Mouse (Mus musculus) liver, embryonic 16.5 days (tissue): ENCODE data around the gene Adprm. TPM values are rescaled to one million over a fixed set of nuclear protein-coding genes. Genes with fewer than 3 reads are reported as not detected.

Experiments used
- ATAC-seq: fragments of 200-750 bp; cut with Nextera tagmentation; 2 replicates; pipeline ENCODE4 v1.8.0; 2017; ENCODE audit warnings: low read depth, mild to moderate bottlenecking, moderate number of reproducible peaks, moderate library complexity
- H3K27ac ChIP-seq: fragments of 300-500 bp; sonication (generic); 2 replicates; pipeline ENCODE4 v1.5.1; 2014; ENCODE audit warnings: mild to moderate bottlenecking, low read length
- H3K27me3 ChIP-seq: fragments of 300-500 bp; sonication (generic); 2 replicates; pipeline ENCODE4 v1.6.1; 2014; ENCODE audit warnings: low read depth, low read length, mixed read lengths; ENCODE audit not compliant: control insufficient read depth, insufficient read depth
- H3K36me3 ChIP-seq: fragments of 300-500 bp; sonication (generic); 2 replicates; pipeline ENCODE4 v1.6.1; 2014; ENCODE audit warnings: mild to moderate bottlenecking; ENCODE audit not compliant: control insufficient read depth, insufficient read depth
- H3K4me1 ChIP-seq: fragments of 300-500 bp; sonication (generic); 2 replicates; pipeline ENCODE4 v1.6.1; 2014; ENCODE audit warnings: low read depth, low read length, mixed read lengths; ENCODE audit not compliant: control insufficient read depth
- H3K4me2 ChIP-seq: fragments of 300-500 bp; sonication (generic); 2 replicates; pipeline ENCODE4 v1.6.1; 2014; ENCODE audit warnings: low read depth, low read length, mixed read lengths
- H3K4me3 ChIP-seq: fragments of 300-500 bp; sonication (generic); 2 replicates; pipeline ENCODE4 v1.5.1; 2014; ENCODE audit warnings: low read depth, mild to moderate bottlenecking, low read length
- H3K9ac ChIP-seq: fragments of 300-500 bp; sonication (generic); 2 replicates; pipeline ENCODE4 v1.6.1; 2014; ENCODE audit warnings: low read depth, low read length
- H3K9me3 ChIP-seq: fragments of 300-500 bp; sonication (generic); replicated peaks from 2 replicates; pipeline ENCODE4 v1.6.1; 2016; ENCODE audit warnings: low read length; ENCODE audit not compliant: control insufficient read depth
- WGBS: fragments of 180-500 bp; shearing (Covaris S2); extraction: QIAGEN DNeasy Blood & Tissue Kit; methylation state at CpG from one replicate; pipeline ENCODE4 v1.1.7; 2014; ENCODE audit not compliant: insufficient replicate concordance; 5-methylcytosine and 5-hydroxymethylcytosine counted together
- polyA plus RNA-seq: library from polyadenylated mRNA; unstranded; fragments of >200 nt; fragmentation: Nextera tagmentation; extraction: Ambion mirVana; gene quantifications from 2 replicates; pipeline ENCODE4 v1.2.1, GENCODE M21; 2015

Gene Adprm
- polyA plus RNA-seq, 1 experiment from 2014 or later = 9.4 TPM

GRCm38 (mm10) chr11:67062726-67063125 lies 10.3 kb upstream of the Adprm start:
- Histone ChIP-seq H3K36me3 (peaks cover 17% of the 10 kb centered on the region), H3K27me3 (no peaks in the 10 kb centered on the region), H3K9ac (no peak overlapping the region), H3K4me3 (no peak overlapping the region), H3K9me3 (no peaks in the 10 kb centered on the region), H3K4me2 (no peak overlapping the region), H3K27ac (no peak overlapping the region), H3K4me1 (no peaks in the 10 kb centered on the region)
- ATAC-seq = no peak
- WGBS = 79% methylated on average over 3 of the region's 3 CpGs

GRCm38 (mm10) chr11:67061311-67061710 lies 8.9 kb upstream of the Adprm start:
- no peak overlapping the region for H3K9ac ChIP-seq
- H3K4me3 ChIP-seq = no peak overlapping the region
- H3K4me2 ChIP-seq = no peak overlapping the region
- 67% methylated on average over 2 of the region's 2 CpGs for WGBS
- no peak for ATAC-seq
- peaks cover 23% of the 10 kb centered on the region for H3K36me3 ChIP-seq
- no peaks in the 10 kb centered on the region for H3K4me1 ChIP-seq
- no peaks in the 10 kb centered on the region for H3K9me3 ChIP-seq
- H3K27me3 ChIP-seq = no peaks in the 10 kb centered on the region
- H3K27ac ChIP-seq = no peak overlapping the region

GRCm38 (mm10) chr11:67054754-67055365 lies 2.5 kb upstream of the Adprm start:
- Histone ChIP-seq H3K36me3 (peaks cover 14% of the 10 kb centered on the region), H3K27me3 (no peaks in the 10 kb centered on the region), H3K4me1 (peaks cover 12% of the 10 kb centered on the region), H3K4me3 (no peak overlapping the region), H3K9me3 (no peaks in the 10 kb centered on the region), H3K4me2 (no peak overlapping the region), H3K9ac (no peak overlapping the region), H3K27ac (no peak overlapping the region)
- no peak for ATAC-seq
- 68% methylated on average over 8 of the region's 8 CpGs for WGBS

GRCm38 (mm10) chr11:67051676-67052320 lies 596 bp downstream of the Adprm start:
- 12% methylated on average over 16 of the region's 16 CpGs for WGBS

GRCm38 (mm10) chr11:67049256-67049655 lies 3.1 kb downstream of the Adprm start:
- Histone ChIP-seq H3K9ac (no peak overlapping the region), H3K36me3 (no peaks in the 10 kb centered on the region), H3K9me3 (no peaks in the 10 kb centered on the region), H3K4me1 (peaks cover 12% of the 10 kb centered on the region), H3K27ac (no peak overlapping the region), H3K4me3 (no peak overlapping the region), H3K4me2 (no peak overlapping the region), H3K27me3 (no peaks in the 10 kb centered on the region)
- no peak for ATAC-seq
- 73% methylated on average over 3 of the region's 3 CpGs for WGBS

More at GRCm38 (mm10) chr11:67051676-67052320, 596 bp downstream of the Adprm start:
- peak; percentile 47; the same call in 1 of the 2 replicates for ATAC-seq
- H3K27ac ChIP-seq = peak overlapping the region; percentile 76
- peak overlapping the region; percentile 94 for H3K4me3 ChIP-seq
- peaks cover 6% of the 10 kb centered on the region; the same call in 1 of the 2 replicates for H3K36me3 ChIP-seq
- H3K4me1 ChIP-seq = peaks cover 12% of the 10 kb centered on the region
- no peaks in the 10 kb centered on the region for H3K27me3 ChIP-seq
- H3K9ac ChIP-seq = peak overlapping the region; percentile 85
- H3K4me2 ChIP-seq = peak overlapping the region; percentile 82
- H3K9me3 ChIP-seq = no peaks in the 10 kb centered on the region

- Histone ChIP-seq H3K4me2 (no peak overlapping the region), H3K36me3 (no peaks in the 10 kb centered on the region), H3K27me3 (no peaks in the 10 kb centered on the region), H3K4me1 (peaks cover 9% of the 10 kb centered on the region), H3K4me3 (no peak overlapping the region), H3K27ac (no peak overlapping the region), H3K9ac (no peak overlapping the region), H3K9me3 (no peaks in the 10 kb centered on the region)
- WGBS = 75% methylated on average over 8 of the region's 8 CpGs
- no peak for ATAC-seq
Observed at GRCm38 (mm10) chr11:67048496-67048895, 3.9 kb downstream of the Adprm start.

- H3K4me1 ChIP-seq = peaks cover 7% of the 10 kb centered on the region
- no peaks in the 10 kb centered on the region for H3K36me3 ChIP-seq
- H3K9ac ChIP-seq = no peak overlapping the region
- no peaks in the 10 kb centered on the region for H3K27me3 ChIP-seq
- no peak overlapping the region for H3K4me3 ChIP-seq
- no peaks in the 10 kb centered on the region for H3K9me3 ChIP-seq
- no peak overlapping the region for H3K4me2 ChIP-seq
- ATAC-seq = no peak
- no peak overlapping the region for H3K27ac ChIP-seq
- 63% methylated on average over 5 of the region's 5 CpGs for WGBS
Observed at GRCm38 (mm10) chr11:67047199-67047598, 5.2 kb downstream of the Adprm start.

GRCm38 (mm10) chr11:67044959-67045358 lies 7.4 kb downstream of the Adprm start:
- no peak overlapping the region for H3K9ac ChIP-seq
- no peaks in the 10 kb centered on the region for H3K27me3 ChIP-seq
- H3K36me3 ChIP-seq = peaks cover 5% of the 10 kb centered on the region
- H3K27ac ChIP-seq = peak overlapping the region; percentile 52; the same call in 1 of the 2 replicates
- ATAC-seq = peak; percentile 88
- H3K4me3 ChIP-seq = no peak overlapping the region
- no peak overlapping the region for H3K4me2 ChIP-seq
- peaks cover 3% of the 10 kb centered on the region; the same call in 1 of the 2 replicates for H3K4me1 ChIP-seq
- H3K9me3 ChIP-seq = no peaks in the 10 kb centered on the region
- 58% methylated on average over 6 of the region's 6 CpGs for WGBS

GRCm38 (mm10) chr11:67043007-67043406 lies 9.4 kb downstream of the Adprm start:
- H3K4me2 ChIP-seq = no peak overlapping the region
- no peak for ATAC-seq
- H3K9ac ChIP-seq = no peak overlapping the region
- no peaks in the 10 kb centered on the region for H3K9me3 ChIP-seq
- H3K4me3 ChIP-seq = no peak overlapping the region
- peaks cover 3% of the 10 kb centered on the region; the same call in 1 of the 2 replicates for H3K4me1 ChIP-seq
- H3K36me3 ChIP-seq = peaks cover 7% of the 10 kb centered on the region
- H3K27me3 ChIP-seq = no peaks in the 10 kb centered on the region
- WGBS = 44% methylated on average over 8 of the region's 8 CpGs
- H3K27ac ChIP-seq = no peak overlapping the region
